Mouse (Mus musculus) kidney, postnatal 0 days (tissue): Measurements from ENCODE around the gene Aldh1b1. TPM values are rescaled to one million over a fixed set of nuclear protein-coding genes. Genes with fewer than 3 reads are reported as not detected.

Source experiments
- ATAC-seq: fragments of 200-750 bp; cut with Nextera tagmentation; replicated peaks from 2 replicates; pipeline ENCODE4 v1.8.0; 2017; ENCODE audit warnings: low read depth, moderate number of reproducible peaks, moderate TSS enrichment, moderate library complexity; ENCODE audit not compliant: low FRiP score
- DNase-seq: peaks from one replicate; pipeline ENCODE4 v3.0.0-alpha.2; 2016; ENCODE audit warnings: low spot score
- H3K27ac ChIP-seq: fragments of 300-500 bp; sonication (generic); 2 replicates; pipeline ENCODE4 v1.5.1; 2014; ENCODE audit warnings: mild to moderate bottlenecking
- H3K27me3 ChIP-seq: fragments of 300-500 bp; sonication (generic); 2 replicates; pipeline ENCODE4 v1.6.1; 2014; ENCODE audit warnings: low read length, mixed read lengths; ENCODE audit not compliant: insufficient read depth
- H3K36me3 ChIP-seq: fragments of 300-500 bp; sonication (generic); 2 replicates; pipeline ENCODE4 v1.6.1; 2014; ENCODE audit warnings: low read length, mixed read lengths; ENCODE audit not compliant: insufficient read depth
- H3K4me1 ChIP-seq: fragments of 300-500 bp; sonication (generic); replicated peaks from 2 replicates; pipeline ENCODE4 v1.6.1; 2014; ENCODE audit warnings: antibody characterized with exemption, low read length, mixed read lengths; ENCODE audit not compliant: insufficient read depth
- H3K4me2 ChIP-seq: fragments of 300-500 bp; sonication (generic); 2 replicates; pipeline ENCODE4 v1.6.1; 2014; ENCODE audit warnings: mild to moderate bottlenecking, low read length, moderate library complexity, mixed read lengths
- H3K4me3 ChIP-seq: fragments of 300-500 bp; sonication (generic); replicated peaks from 2 replicates; pipeline ENCODE4 v1.5.1; 2014; ENCODE audit warnings: low read depth, low read length
- H3K9ac ChIP-seq: fragments of 300-500 bp; sonication (generic); 2 replicates; pipeline ENCODE4 v1.6.1; 2014; ENCODE audit warnings: low read depth, low read length
- H3K9me3 ChIP-seq: fragments of 300-500 bp; sonication (generic); replicated peaks from 2 replicates; pipeline ENCODE4 v1.6.1; 2016; ENCODE audit warnings: low read length, inconsistent platforms, mixed read lengths
- CTCF ChIP-seq: IDR thresholded peaks from 2 replicates; pipeline ENCODE4 v1.5.1; 2016; ENCODE audit warnings: antibody characterized with exemption, low read depth, mild to moderate bottlenecking, moderate library complexity
- WGBS: fragments of 180-500 bp; shearing (Covaris S2); extraction: QIAGEN DNeasy Blood & Tissue Kit; methylation state at CpG from one replicate; pipeline ENCODE4 v1.1.7; 2014; 5-methylcytosine and 5-hydroxymethylcytosine counted together
- polyA plus RNA-seq: library from polyadenylated mRNA; unstranded; fragments of >200 nt; fragmentation: Nextera tagmentation; extraction: Ambion mirVana; gene quantifications from 2 replicates; pipeline ENCODE4 v1.2.1, GENCODE M21; 2015

Gene Aldh1b1
- polyA plus RNA-seq, 1 experiment from 2014 or later = 9.7 TPM

DNA sequence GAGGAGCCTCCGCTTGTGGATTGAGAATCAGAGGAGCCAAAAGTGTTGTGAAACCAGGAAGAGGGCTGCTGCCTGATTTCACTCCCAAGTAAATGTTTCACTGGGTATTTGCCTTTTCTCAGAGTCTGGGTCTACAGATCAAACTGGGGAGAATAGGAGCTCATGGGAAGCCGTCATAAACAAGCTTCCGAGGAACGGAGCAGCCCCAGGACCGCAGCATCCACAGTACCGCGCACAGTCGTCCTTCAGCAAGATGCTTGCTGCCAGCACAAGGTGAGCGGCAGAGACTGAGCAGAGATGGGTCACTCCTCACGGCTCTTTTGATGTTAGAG is 50.0 kb downstream of the Aldh1b1 start:
- no peak for TF ChIP-seq CTCF
- ATAC-seq = no peak
- Histone ChIP-seq H3K27me3 (0 out of 2 replicates have a peak, but pooled peaks cover 2% of the 10 kb centered on the region), H3K4me2 (peak overlapping the region; percentile 13; the same call in 1 of the 2 replicates), H3K4me1 (0 out of 2 replicates have a peak, but pooled peaks cover 5% of the 10 kb centered on the region), H3K36me3 (no peaks in the 10 kb centered on the region), H3K9ac (0 out of 2 replicates have a peak overlapping the region, but pooled peaks have one; percentile 18), H3K4me3 (no peak overlapping the region), H3K9me3 (no peaks in the 10 kb centered on the region), H3K27ac (no peak overlapping the region)
- no peak for DNase-seq
- 12% methylated on average over 10 of the region's 10 CpGs for WGBS

DNA sequence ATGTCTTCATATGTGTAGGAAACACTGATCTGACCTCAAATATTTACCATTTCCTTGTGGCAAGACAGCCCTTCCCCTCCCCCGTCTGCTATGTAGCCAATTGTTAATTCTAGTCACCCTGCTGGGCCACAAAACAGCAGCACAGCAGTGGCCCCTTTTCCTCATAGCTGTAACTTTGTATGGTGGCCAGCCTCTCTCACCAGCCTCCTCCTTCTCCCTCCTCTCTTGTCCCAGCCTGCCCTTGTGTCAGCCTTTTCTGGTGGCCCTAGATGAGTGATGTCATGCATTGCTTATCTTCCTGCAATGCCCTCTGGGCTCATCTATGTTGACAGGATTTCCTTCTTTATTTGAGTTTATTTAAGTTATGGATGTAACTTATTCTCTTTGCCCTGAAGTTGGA is 50.6 kb downstream of the Aldh1b1 start:
- 67% methylated on average over 1 of the region's 1 CpGs for WGBS
- H3K9ac ChIP-seq = no peak overlapping the region
- H3K36me3 ChIP-seq = no peaks in the 10 kb centered on the region
- TF ChIP-seq CTCF = no peak
- H3K4me2 ChIP-seq = no peak overlapping the region
- H3K4me1 ChIP-seq = 0 out of 2 replicates have a peak, but pooled peaks cover 5% of the 10 kb centered on the region
- H3K27ac ChIP-seq = no peak overlapping the region
- ATAC-seq = no peak
- no peaks in the 10 kb centered on the region for H3K9me3 ChIP-seq
- 0 out of 2 replicates have a peak, but pooled peaks cover 2% of the 10 kb centered on the region for H3K27me3 ChIP-seq
- no peak overlapping the region for H3K4me3 ChIP-seq
- no peak for DNase-seq

DNA sequence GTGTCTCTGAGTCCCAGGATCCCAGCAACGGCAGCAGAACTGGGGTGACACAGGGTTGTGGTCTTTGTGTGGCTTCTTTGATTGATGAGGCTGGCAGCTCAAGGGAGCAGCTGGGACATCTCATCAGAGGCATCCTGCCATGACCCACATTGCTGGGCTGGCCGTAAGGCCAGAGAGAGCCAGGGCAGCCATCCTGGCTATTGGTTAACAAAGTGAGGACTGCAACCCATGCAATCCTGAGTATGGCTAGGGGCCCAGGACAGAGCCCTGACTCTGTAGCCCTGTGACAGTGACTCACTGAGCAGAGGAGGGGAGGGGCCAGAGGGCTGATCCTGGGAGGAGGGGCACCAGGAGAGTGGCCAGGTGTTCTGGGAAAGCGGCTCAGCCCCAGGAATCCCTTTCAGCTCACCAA is 52.8 kb downstream of the Aldh1b1 start:
- Histone ChIP-seq H3K9me3 (no peaks in the 10 kb centered on the region), H3K9ac (no peak overlapping the region), H3K4me3 (no peak overlapping the region), H3K27ac (no peak overlapping the region; the same call in 1 of the 2 replicates), H3K4me1 (0 out of 2 replicates have a peak, but pooled peaks cover 5% of the 10 kb centered on the region), H3K4me2 (no peak overlapping the region), H3K27me3 (no peaks in the 10 kb centered on the region), H3K36me3 (no peaks in the 10 kb centered on the region)
- ATAC-seq (peak; percentile 96), DNase-seq (peak; percentile 58)
- 13% methylated on average over 3 of the region's 3 CpGs for WGBS
- TF ChIP-seq CTCF = no peak

DNA sequence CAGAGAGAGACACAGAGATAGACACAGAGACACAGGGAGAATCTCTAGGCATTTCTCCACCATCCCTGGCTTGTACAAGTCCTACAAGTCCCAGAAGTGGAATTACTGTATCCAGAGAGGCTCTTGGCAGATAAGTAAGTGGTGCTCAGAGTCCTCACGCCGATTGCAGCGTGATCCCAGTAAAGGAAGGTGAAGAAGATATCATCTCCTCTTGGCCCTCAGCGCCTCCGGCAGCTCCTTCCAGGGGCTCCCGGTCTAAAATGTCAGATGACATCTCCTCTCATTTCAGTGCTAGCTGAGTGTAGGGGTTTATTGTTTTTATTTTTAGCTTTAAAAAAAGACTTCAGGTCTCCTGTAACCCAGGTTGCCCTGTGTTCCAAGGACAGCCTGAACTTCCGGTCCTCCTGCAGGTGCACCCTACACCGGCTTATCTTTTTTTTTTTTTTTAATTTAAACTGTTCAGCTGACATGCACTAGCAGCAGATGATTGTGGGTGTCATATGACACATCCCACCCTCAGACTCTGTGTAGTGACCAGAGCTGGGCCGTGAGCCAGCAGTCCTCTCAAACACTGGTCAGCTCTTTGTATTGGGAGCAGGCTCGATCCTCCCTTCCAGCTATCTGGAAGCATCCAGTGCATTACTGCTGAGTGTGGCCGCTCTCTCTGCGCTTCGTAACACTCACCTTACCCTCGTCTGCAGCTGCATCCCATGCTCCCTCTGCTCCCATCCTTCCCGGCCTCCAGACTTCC is 54.8 kb downstream of the Aldh1b1 start:
- no peak overlapping the region for H3K27ac ChIP-seq
- 60% methylated on average over 15 of the region's 15 CpGs for WGBS
- no peaks in the 10 kb centered on the region for H3K9me3 ChIP-seq
- ATAC-seq = no peak
- H3K9ac ChIP-seq = no peak overlapping the region
- TF ChIP-seq CTCF = no peak
- H3K4me3 ChIP-seq = no peak overlapping the region
- no peaks in the 10 kb centered on the region for H3K4me1 ChIP-seq
- H3K36me3 ChIP-seq = no peaks in the 10 kb centered on the region
- H3K27me3 ChIP-seq = no peaks in the 10 kb centered on the region
- DNase-seq = no peak
- H3K4me2 ChIP-seq = no peak overlapping the region

Other genes starting within 250 kb of the Aldh1b1 start
- 0.04 TPM in 1 of 2 replicates, not detected in the other for gene Igfbpl1, start 27.9 kb downstream of the Aldh1b1 start, polyA plus RNA-seq
- gene Stra6l, start 49.6 kb downstream of the Aldh1b1 start, polyA plus RNA-seq = 1.5 and 1.9 TPM in 2 replicates
- gene Ccdc180, start 91.3 kb downstream of the Aldh1b1 start, polyA plus RNA-seq = 0.47 and 0.55 TPM in 2 replicates
- 22.9 and 25.1 TPM in 2 replicates for gene Tdrd7, start 166.3 kb downstream of the Aldh1b1 start, polyA plus RNA-seq
- gene Tmod1, start 239.9 kb downstream of the Aldh1b1 start, polyA plus RNA-seq = 5.5 and 6.5 TPM in 2 replicates